Mouse (Mus musculus) embryonic facial prominence, embryonic 11.5 days (tissue): ENCODE results near the gene Fbxo22. TPM values are rescaled to one million over a fixed set of nuclear protein-coding genes. Genes with fewer than 3 reads are reported as not detected.
"Not testable (repeated sequence)": the region's sequence is repeated elsewhere in the genome, so short reads cannot be mapped to it uniquely, and the experiment has no call there.

Experiments
- ATAC-seq: fragments of 200-750 bp; cut with Nextera tagmentation; replicated peaks from 2 replicates; pipeline ENCODE4 v1.8.0; 2017; ENCODE audit warnings: low read depth; ENCODE audit not compliant: insufficient number of reproducible peaks, low FRiP score, low TSS enrichment
- DNase-seq: peaks from one replicate; pipeline ENCODE4 v3.0.0-alpha.2; 2015; ENCODE audit warnings: low spot score
- H3K27ac ChIP-seq: fragments of 300-500 bp; sonication (generic); replicated peaks from 2 replicates; pipeline ENCODE4 v1.5.1; 2014; ENCODE audit warnings: mild to moderate bottlenecking, low read depth, low read length, control low read depth
- H3K27me3 ChIP-seq: fragments of 300-500 bp; sonication (generic); 2 replicates; pipeline ENCODE4 v1.6.1; 2014; ENCODE audit warnings: mild to moderate bottlenecking, low read length, moderate library complexity, mixed read lengths; ENCODE audit not compliant: control insufficient read depth, insufficient read depth
- H3K36me3 ChIP-seq: fragments of 300-500 bp; sonication (generic); replicated peaks from 2 replicates; pipeline ENCODE4 v1.6.1; 2014; ENCODE audit warnings: low read depth, mild to moderate bottlenecking, low read length, moderate library complexity, mixed read lengths; ENCODE audit not compliant: control insufficient read depth, insufficient read depth
- H3K4me1 ChIP-seq: fragments of 300-500 bp; sonication (generic); 2 replicates; pipeline ENCODE4 v1.6.1; 2014; ENCODE audit warnings: low read length, mixed read lengths; ENCODE audit not compliant: control insufficient read depth, insufficient read depth
- H3K4me2 ChIP-seq: fragments of 300-500 bp; sonication (generic); 2 replicates; pipeline ENCODE4 v1.6.1; 2014; ENCODE audit warnings: low read depth, mild to moderate bottlenecking, control low read depth, low read length, moderate library complexity
- H3K4me3 ChIP-seq: fragments of 300-500 bp; sonication (generic); 2 replicates; pipeline ENCODE4 v1.5.1; 2014; ENCODE audit warnings: low read depth, low read length, control low read depth
- H3K9ac ChIP-seq: fragments of 300-500 bp; sonication (generic); replicated peaks from 2 replicates; pipeline ENCODE4 v1.6.1; 2014; ENCODE audit warnings: mild to moderate bottlenecking, control low read depth, low read length
- H3K9me3 ChIP-seq: fragments of 300-500 bp; sonication (generic); replicated peaks from 2 replicates; pipeline ENCODE4 v1.6.1; 2016; ENCODE audit warnings: mild to moderate bottlenecking, low read length, inconsistent platforms, mixed read lengths; ENCODE audit not compliant: control insufficient read depth
- WGBS: fragments of 180-500 bp; shearing (Covaris S2); extraction: QIAGEN DNeasy Blood & Tissue Kit; methylation state at CpG from one replicate; pipeline ENCODE4 v1.1.7; 2014; 5-methylcytosine and 5-hydroxymethylcytosine counted together
- polyA plus RNA-seq: library from polyadenylated mRNA; unstranded; fragments of >200 nt; fragmentation: Nextera tagmentation; extraction: Ambion mirVana; gene quantifications from 2 replicates; pipeline ENCODE4 v1.2.1, GENCODE M21; 2014

Fbxo22 gene
- polyA plus RNA-seq, 1 experiment from 2014 or later = 84.4 TPM

DNA sequence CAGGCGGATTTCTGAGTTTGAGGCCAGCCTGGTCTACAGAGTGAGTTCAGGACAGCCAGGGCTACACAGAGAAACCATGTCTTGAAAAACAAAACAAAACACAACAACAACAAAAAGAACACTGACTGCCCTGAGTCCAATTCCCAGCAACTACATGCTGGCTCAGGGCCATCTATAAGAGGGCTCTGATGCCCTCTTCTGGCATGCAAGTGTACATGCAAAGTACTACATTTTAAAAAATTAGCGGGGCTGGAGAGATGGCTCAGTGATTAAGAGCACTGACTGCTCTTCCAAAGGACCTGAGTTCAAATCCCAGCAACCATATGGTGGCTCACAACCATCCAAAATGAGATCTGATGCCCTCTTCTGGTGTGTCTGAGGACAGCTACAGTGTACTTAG is 43.4 kb downstream of the Fbxo22 start:
- not testable (repeated sequence) for H3K36me3 ChIP-seq, H3K27ac ChIP-seq, ATAC-seq, H3K27me3 ChIP-seq, H3K9ac ChIP-seq, H3K9me3 ChIP-seq, H3K4me1 ChIP-seq, H3K4me2 ChIP-seq, H3K4me3 ChIP-seq, DNase-seq
- WGBS = 43% methylated on average over 2 of the region's 2 CpGs

- no peaks in the 10 kb centered on the region for H3K9me3 ChIP-seq
- no peak overlapping the region for H3K9ac ChIP-seq
- no peak overlapping the region for H3K27ac ChIP-seq
- H3K4me3 ChIP-seq = no peak overlapping the region
- no peaks in the 10 kb centered on the region for H3K4me1 ChIP-seq
- no peak for ATAC-seq
- DNase-seq = no peak
- 83% methylated on average over 1 of the region's 1 CpGs for WGBS
- no peak overlapping the region for H3K4me2 ChIP-seq
- H3K36me3 ChIP-seq = no peaks in the 10 kb centered on the region
- H3K27me3 ChIP-seq = no peaks in the 10 kb centered on the region
These were observed 45.1 kb downstream of the Fbxo22 start for GRCm38 (mm10) chr9:55253849-55254248.

DNA sequence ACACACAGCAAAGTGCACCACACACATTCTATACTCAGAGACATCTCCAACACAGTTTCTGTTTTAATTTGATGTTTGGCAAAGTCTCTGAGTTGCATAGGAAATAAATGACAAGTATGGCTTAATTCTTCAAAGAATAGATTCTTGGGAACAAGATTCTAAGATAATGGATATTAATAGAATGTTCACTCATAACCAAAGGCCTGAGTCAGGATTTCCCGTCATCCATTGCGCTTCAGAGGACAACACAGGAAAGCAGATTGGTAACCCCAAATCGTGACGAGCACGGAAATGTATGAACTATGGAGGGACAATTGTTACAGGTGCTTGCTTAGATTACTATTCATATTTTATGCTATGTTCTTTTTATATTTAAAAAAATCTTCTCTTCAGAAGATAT is 46.3 kb downstream of the Fbxo22 start:
- Histone ChIP-seq H3K4me3 (no peak overlapping the region), H3K27me3 (no peaks in the 10 kb centered on the region), H3K9ac (no peak overlapping the region), H3K4me2 (no peak overlapping the region), H3K27ac (no peak overlapping the region), H3K4me1 (no peaks in the 10 kb centered on the region), H3K36me3 (no peaks in the 10 kb centered on the region), H3K9me3 (no peaks in the 10 kb centered on the region)
- ATAC-seq = no peak
- 92% methylated on average over 5 of the region's 5 CpGs for WGBS
- DNase-seq = no peak

DNA sequence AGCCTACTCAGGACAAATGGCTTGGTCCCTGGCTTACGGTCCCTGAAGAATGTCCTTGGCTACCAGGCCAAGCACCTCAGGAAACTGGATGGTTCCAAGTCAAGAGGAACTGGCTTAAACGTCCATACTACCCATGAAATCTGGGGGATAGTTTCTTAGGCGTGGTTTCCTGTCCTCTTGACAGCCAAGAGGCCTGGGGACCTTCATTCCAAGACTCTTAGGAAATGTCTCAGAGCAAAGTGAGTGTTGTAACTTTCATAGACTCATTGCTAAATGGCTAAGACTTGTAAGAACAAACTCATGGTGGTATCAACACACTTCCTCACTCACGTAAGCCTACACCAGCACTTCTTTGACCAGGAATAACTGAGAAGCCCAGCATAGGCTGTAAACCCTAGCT is 46.9 kb downstream of the Fbxo22 start:
- ATAC-seq (no peak), DNase-seq (no peak)
- Histone ChIP-seq H3K27me3 (no peaks in the 10 kb centered on the region), H3K27ac (no peak overlapping the region), H3K36me3 (no peaks in the 10 kb centered on the region), H3K4me3 (no peak overlapping the region), H3K9me3 (no peaks in the 10 kb centered on the region), H3K9ac (no peak overlapping the region), H3K4me2 (no peak overlapping the region), H3K4me1 (no peaks in the 10 kb centered on the region)
- 70% methylated on average over 4 of the region's 4 CpGs for WGBS

DNA sequence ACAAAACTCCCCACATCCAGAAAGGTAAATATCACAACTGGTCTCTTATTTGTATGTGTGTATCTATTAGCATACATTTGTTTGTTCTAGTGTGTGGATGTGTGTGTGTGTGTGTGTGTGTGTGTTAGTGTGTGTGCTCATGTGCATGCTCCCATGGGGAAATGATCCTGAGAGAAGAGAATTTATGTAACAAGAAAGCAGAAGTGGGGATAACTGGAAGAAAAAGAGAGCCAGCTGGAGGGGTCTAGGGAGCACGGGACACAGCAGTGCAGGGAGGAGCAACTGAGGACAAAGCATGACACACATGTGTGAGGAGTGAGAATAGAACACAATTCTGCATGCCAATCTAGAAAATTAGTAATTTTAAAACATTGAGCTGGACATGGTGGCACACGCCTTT is 48.4 kb downstream of the Fbxo22 start:
- H3K4me1 ChIP-seq = no peaks in the 10 kb centered on the region
- H3K4me2 ChIP-seq = no peak overlapping the region
- no peak overlapping the region for H3K4me3 ChIP-seq
- no peaks in the 10 kb centered on the region for H3K36me3 ChIP-seq
- DNase-seq (no peak), ATAC-seq (no peak)
- no peaks in the 10 kb centered on the region for H3K9me3 ChIP-seq
- WGBS = 92% methylated on average over 2 of the region's 2 CpGs
- no peak overlapping the region for H3K9ac ChIP-seq
- no peaks in the 10 kb centered on the region for H3K27me3 ChIP-seq
- no peak overlapping the region for H3K27ac ChIP-seq

DNA sequence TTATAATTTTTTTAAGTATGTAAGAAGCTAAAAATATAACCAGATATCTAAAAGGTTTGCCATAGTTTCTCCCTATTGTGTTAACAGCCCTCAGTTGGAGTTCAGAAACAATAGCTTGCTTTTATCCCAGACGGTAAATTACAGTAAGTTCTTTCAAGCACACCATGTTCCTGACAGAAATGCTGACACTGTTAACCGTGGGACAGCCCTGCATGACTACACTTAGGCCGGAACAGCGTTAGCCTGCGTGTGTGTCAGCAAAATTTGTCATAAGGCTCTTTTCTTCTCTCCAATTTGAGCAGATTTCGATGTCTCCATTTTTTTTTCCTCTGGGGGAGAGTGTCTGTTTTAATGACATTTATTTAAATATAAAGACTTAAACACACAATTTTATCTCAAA is 51.0 kb downstream of the Fbxo22 start:
- Histone ChIP-seq H3K27me3 (no peaks in the 10 kb centered on the region), H3K27ac (no peak overlapping the region), H3K9me3 (no peaks in the 10 kb centered on the region), H3K4me3 (no peak overlapping the region), H3K36me3 (no peaks in the 10 kb centered on the region), H3K9ac (no peak overlapping the region), H3K4me1 (no peaks in the 10 kb centered on the region), H3K4me2 (no peak overlapping the region)
- WGBS = 72% methylated on average over 6 of the region's 6 CpGs
- ATAC-seq = no peak
- DNase-seq = no peak

DNA sequence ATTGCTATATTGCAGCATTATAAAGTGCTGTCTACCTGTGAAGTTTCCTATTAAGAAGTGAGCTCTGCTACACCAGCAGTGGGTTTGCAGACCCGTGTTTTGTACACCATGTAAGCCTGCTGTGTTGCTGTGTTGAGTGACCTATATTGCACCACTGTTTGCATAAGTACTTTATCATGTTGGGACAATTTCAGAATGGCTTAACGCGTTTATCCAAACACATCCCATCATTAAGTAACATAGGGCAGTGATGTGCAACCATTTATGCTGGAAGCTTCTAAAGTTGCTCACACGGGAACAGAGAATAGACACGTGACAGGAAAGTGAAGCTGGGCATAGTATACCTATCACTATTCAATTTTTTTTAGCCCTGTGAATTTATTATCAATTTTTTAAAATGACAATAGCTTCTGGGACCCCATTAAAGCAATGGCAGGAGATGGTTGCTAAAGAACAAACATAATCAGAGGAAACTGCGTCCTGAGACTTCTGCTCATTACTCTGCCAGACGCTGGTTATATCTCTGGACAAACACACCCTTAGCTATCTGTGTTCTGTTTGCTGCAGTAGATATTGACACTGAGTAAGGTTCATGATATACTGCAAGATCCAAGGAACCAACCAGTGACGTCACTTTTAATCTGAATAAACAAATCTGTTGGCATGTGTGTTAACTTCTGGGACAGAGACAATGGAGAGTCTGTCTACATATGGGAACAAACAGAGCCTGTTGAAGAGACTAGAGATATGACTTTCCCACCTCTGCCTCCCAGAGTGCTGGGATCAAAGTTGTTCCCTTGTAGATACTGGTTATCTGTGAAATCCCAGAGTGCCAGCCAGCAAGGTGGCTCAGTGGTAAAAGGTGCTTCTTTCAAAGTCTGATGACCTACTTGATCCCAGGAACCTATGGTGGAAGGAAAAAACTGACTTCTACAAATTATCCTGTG is 55.9 kb downstream of the Fbxo22 start:
- H3K4me1 ChIP-seq = no peaks in the 10 kb centered on the region
- H3K27me3 ChIP-seq = no peaks in the 10 kb centered on the region
- no peak overlapping the region for H3K9ac ChIP-seq
- H3K4me3 ChIP-seq = no peak overlapping the region
- 78% methylated on average over 8 of the region's 8 CpGs for WGBS
- no peaks in the 10 kb centered on the region for H3K9me3 ChIP-seq
- DNase-seq (no peak), ATAC-seq (no peak)
- no peaks in the 10 kb centered on the region for H3K36me3 ChIP-seq
- H3K4me2 ChIP-seq = no peak overlapping the region
- no peak overlapping the region for H3K27ac ChIP-seq

GRCm38 (mm10) chr9:55271960-55272560 is 63.3 kb downstream of the Fbxo22 start:
- WGBS = 47% methylated on average over 5 of the region's 5 CpGs
- no peaks in the 10 kb centered on the region for H3K4me1 ChIP-seq
- no peak overlapping the region for H3K27ac ChIP-seq
- H3K36me3 ChIP-seq = no peaks in the 10 kb centered on the region
- DNase-seq (no peak), ATAC-seq (no peak)
- H3K4me2 ChIP-seq = no peak overlapping the region
- H3K27me3 ChIP-seq = no peaks in the 10 kb centered on the region
- H3K4me3 ChIP-seq = no peak overlapping the region
- no peaks in the 10 kb centered on the region for H3K9me3 ChIP-seq
- no peak overlapping the region for H3K9ac ChIP-seq
